Mouse (Mus musculus): Measurements from ENCODE around the gene Glo1.

DNA sequence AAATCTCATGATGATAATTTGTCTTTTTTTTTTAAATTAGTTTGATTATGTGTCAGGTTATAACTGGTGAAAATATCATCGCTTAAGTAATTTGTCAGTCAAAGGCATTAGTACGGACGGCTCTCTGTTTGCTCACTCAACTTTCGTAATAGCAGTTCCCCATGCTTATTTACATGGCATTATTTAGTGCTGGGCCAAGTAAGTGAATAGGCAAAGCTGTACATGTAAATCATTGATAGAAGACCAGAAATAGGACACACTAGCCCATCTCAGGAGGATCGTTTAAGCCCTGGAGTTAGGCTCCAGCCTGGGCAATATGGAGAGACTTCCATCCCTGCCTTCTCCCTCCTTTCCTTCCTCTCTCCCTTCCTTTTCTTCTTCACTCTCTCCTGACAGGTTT lies 14.2 kb upstream of the Glo1 start:
- TF ChIP-seq CTCF (IDR thresholded peaks at IDR 0.05; ENCODE audit: insufficient read depth, low read depth, low read length): no peak
- no peak for TF ChIP-seq POLR2A (IDR thresholded peaks at IDR 0.05; ENCODE audit: insufficient read depth, low read depth, low read length)
